Mouse (Mus musculus): ENCODE results near the gene Col18a1. TPM values are rescaled to one million over a fixed set of nuclear protein-coding genes. Genes with fewer than 3 reads are reported as not detected.

Gene Col18a1
- polyA plus RNA-seq, 1 experiment: 73.2 TPM

GRCm38 (mm10) chr10:77016499-77016898, 149.8 kb downstream of the Col18a1 start:
- DNase-seq (ENCODE audit: low read depth): no peak

- no peak for DNase-seq (ENCODE audit: low read depth)
Observed at GRCm38 (mm10) chr10:77016080-77016479, 150.3 kb downstream of the Col18a1 start.

DNA sequence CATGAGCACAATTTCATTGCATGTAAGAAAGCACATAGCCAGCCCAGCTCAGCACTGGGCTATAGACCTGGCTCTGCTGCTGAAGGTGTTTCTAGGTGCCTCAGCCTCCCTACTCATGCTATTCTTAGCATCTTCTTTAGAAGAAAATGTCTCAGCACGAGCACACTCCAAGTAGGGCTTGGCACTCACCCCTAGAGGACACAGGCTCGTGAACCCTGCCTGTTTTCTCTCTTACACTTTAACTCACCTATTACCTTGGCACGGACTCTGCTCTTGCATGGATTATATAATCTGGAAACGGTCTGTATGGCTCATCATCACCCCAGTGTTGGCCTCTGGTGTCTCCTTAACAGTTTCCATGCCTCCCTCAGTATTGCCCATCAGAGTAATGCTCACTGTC, 154.7 kb downstream of the Col18a1 start:
- DNase-seq (ENCODE audit: low read depth): no peak

DNA sequence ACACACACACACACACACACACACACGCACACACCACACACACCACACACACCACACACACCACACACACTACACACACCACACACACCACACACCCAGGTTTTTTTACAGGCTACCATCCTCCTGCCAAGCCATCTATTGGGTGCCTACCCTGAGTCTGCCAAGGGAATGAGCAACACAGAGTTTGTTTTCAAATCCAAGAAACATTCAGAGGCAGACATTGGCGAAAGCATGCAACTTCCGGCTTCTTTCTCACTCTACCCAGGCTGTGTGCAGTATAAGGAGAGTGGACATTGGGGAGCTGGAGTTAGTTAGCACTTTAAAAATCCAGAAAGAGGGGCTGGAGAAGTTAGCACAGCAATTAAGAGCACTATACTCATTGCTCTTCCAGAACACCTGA, 157.7 kb downstream of the Col18a1 start:
- DNase-seq (ENCODE audit: low read depth): no peak

DNA sequence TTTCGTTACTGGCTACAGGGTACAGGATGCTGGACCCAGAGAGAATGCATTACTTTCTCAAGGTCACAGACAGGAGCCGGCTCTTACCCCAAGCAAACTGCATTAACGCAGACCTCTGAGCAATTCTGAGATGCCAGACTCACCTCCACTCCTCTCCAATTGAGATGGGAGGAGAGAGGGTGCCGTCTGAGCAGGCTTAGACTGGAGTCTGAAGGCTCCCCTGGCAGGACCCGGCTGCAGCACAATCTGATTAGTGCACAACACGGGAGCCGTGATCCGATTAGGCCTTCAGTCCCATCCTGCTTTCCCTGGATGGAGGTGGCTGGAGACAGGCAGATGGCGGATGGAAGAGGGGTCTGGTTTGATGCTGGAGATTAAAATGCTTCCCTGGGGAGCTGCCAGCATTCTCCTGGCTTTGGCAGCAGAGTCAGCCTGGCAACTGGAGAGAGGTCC, 158.2 kb downstream of the Col18a1 start:
- DNase-seq (ENCODE audit: low read depth): no peak

- no peak for DNase-seq (ENCODE audit: low read depth)
Observed at GRCm38 (mm10) chr10:77007433-77008108, 158.8 kb downstream of the Col18a1 start.

DNA sequence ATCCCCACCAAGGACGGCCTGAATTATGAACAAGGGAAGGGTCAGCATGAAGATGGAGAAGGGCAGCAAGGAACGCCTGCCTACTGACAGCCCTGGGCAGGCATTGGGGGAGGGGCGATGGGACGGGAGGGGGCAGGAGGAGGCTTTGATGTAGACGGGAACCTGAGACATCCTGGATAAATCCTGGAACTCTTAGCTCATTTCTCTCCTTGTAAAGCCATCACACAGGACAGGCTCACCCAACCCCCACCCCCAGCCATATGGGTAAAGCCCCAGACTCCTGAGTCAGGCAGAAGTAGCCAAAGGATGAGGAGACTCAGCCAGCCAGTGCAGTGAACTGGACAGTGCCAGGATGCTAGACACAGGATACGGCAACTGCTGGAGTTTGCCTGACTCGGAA, 161.4 kb downstream of the Col18a1 start:
- no peak for DNase-seq (ENCODE audit: low read depth)

Other genes with a start within 250 kb of the Col18a1 start
- 27.3 and 40.4 TPM in 2 replicates for gene Pcbp3, start 204.7 kb downstream of the Col18a1 start, polyA plus RNA-seq (2012; rRNA removed)
- 63.5 and 85.0 TPM in 2 replicates for gene Slc19a1, start 134.3 kb downstream of the Col18a1 start, polyA plus RNA-seq (2012; rRNA removed)
- gene Pofut2, start 92.7 kb upstream of the Col18a1 start, polyA plus RNA-seq (2012; rRNA removed): 54.1 and 55.7 TPM in 2 replicates

Measured in gonadal fat pad, adult 2 months (tissue).